Mouse (Mus musculus) retina, embryonic 14.5 days (tissue): Measurements from ENCODE around the gene Stat2.

Experiments used
- DNase-seq: peaks from one replicate; pipeline ENCODE4 v3.0.0-alpha.2; 2015; ENCODE audit warnings: low spot score

Stat2 gene

GRCm38 (mm10) chr10:128340257-128340656 is 69.9 kb downstream of the Stat2 start:
- DNase-seq = no peak
